Mouse (Mus musculus): Measurements from ENCODE around the gene Abcb6. TPM values are rescaled to one million over a fixed set of nuclear protein-coding genes. Genes with fewer than 3 reads are reported as not detected.

The Abcb6 gene
- total and polyA plus RNA-seq, 3 experiments: 15.5 to 29.0 (median 19.2) TPM

GRCm38 (mm10) chr1:75160256-75160617 is 20.0 kb downstream of the Abcb6 start:
- Histone ChIP-seq H3K27ac (ENCODE audit: insufficient read depth, low read depth) (no peak overlapping the region), H3K9ac (ENCODE audit: insufficient read depth, low read depth) (no peak overlapping the region), H3K4me3 (replicated peaks in 1 of 3; ENCODE audit: low read depth in 2 of 3, low read length in 2 of 3, poor library complexity in 1 of 3) (no peak overlapping the region), H3K4me2 (ENCODE audit: insufficient read depth, low read depth, poor library complexity, severe bottlenecking) (no peak overlapping the region), H3K36me3 (replicated peaks in 1 of 2; ENCODE audit: control insufficient read depth in 1 of 2, insufficient read depth in 1 of 2, low read length in 1 of 2) (no peaks in the 10 kb centered on the region), H3K79me2 (replicated peaks; ENCODE audit: control insufficient read depth, extremely low read depth, insufficient read depth, poor library complexity, severe bottlenecking) (no peaks in the 10 kb centered on the region), H3K9me3 (replicated peaks; ENCODE audit: low read length) (no peaks in the 10 kb centered on the region), H3K27me3 (replicated peaks) (no peaks in the 10 kb centered on the region), H3K4me1 (ENCODE audit: control insufficient read depth in 1 of 2, insufficient read depth in 2 of 2) (no peaks in the 10 kb centered on the region)
- TF ChIP-seq BHLHE40 (IDR thresholded peaks at IDR 0.05; ENCODE audit: low read depth, low read length): no peak
- no peak for TF ChIP-seq HCFC1 (IDR thresholded peaks at IDR 0.05; ENCODE audit: low read depth, low read length)
- TF ChIP-seq UBTF (IDR thresholded peaks at IDR 0.05; ENCODE audit: low read depth, low read length): no peak
- TF ChIP-seq MAZ (IDR thresholded peaks at IDR 0.05; ENCODE audit: low read depth, low read length): no peak
- TF ChIP-seq MAFK (IDR thresholded peaks at IDR 0.05; ENCODE audit: insufficient replicate concordance, low read length): no peak
- no peak for TF ChIP-seq TCF12 (IDR thresholded peaks at IDR 0.05; ENCODE audit: low read depth, low read length)
- TF ChIP-seq NRF1 (IDR thresholded peaks at IDR 0.05; ENCODE audit: low read depth, low read length): no peak
- TF ChIP-seq USF2 (conservative IDR thresholded peaks at IDR 0.05; ENCODE audit: low read depth, low read length): no peak
- no peak for TF ChIP-seq ELF1 (IDR thresholded peaks at IDR 0.05; ENCODE audit: low read depth, low read length)
- TF ChIP-seq RCOR1 (conservative IDR thresholded peaks at IDR 0.05; ENCODE audit: low read depth, low read length): no peak
- no peak for TF ChIP-seq EP300 (IDR thresholded peaks at IDR 0.05; ENCODE audit: low read length)
- TF ChIP-seq ETS1 (conservative IDR thresholded peaks at IDR 0.05; ENCODE audit: low read depth, low read length): no peak
- TF ChIP-seq POLR2A (IDR thresholded peaks at IDR 0.05; ENCODE audit: low read depth, low read length): no peak
- no peak for TF ChIP-seq TBP (conservative IDR thresholded peaks at IDR 0.05; ENCODE audit: low read depth, low read length)
- TF ChIP-seq CTCF (conservative IDR thresholded peaks at IDR 0.05 in 1 of 2, IDR thresholded peaks at IDR 0.05 in 1 of 2; ENCODE audit: low read depth in 2 of 2, low read length in 2 of 2): no peak
- no peak for TF ChIP-seq E2F4 (IDR thresholded peaks at IDR 0.05; ENCODE audit: insufficient replicate concordance, low read depth, low read length)
- TF ChIP-seq POLR2AphosphoS2 (IDR thresholded peaks at IDR 0.05; ENCODE audit: low read depth, low read length): no peak
- no peak for TF ChIP-seq RAD21 (IDR thresholded peaks at IDR 0.05; ENCODE audit: low read depth, low read length)
- in situ Hi-C loops (cut with MboI; ENCODE audit: low pct_ligation_motif_present, low pct_unique_long_range_greater_than_20kb, low sequenced_read_pairs): no loop called here
- dilution Hi-C loops (cut with MboI; ENCODE audit: extremely low pct_ligation_motif_present, extremely low pct_unique_long_range_greater_than_20kb, low sequenced_read_pairs): no loop called here
- DNase-seq (ENCODE audit: extremely low read depth): no peak

- H3K79me2 ChIP-seq (replicated peaks; ENCODE audit: control insufficient read depth, extremely low read depth, insufficient read depth, poor library complexity, severe bottlenecking): no peaks in the 10 kb centered on the region
- H3K27ac ChIP-seq (ENCODE audit: insufficient read depth, low read depth): no peak overlapping the region
- in situ Hi-C loops (cut with MboI; ENCODE audit: low pct_ligation_motif_present, low pct_unique_long_range_greater_than_20kb, low sequenced_read_pairs) (no loop called here), dilution Hi-C loops (cut with MboI; ENCODE audit: extremely low pct_ligation_motif_present, extremely low pct_unique_long_range_greater_than_20kb, low sequenced_read_pairs) (no loop called here)
- no peaks in the 10 kb centered on the region for H3K9me3 ChIP-seq (replicated peaks; ENCODE audit: low read length)
- no peak overlapping the region for H3K4me3 ChIP-seq (replicated peaks in 1 of 3; ENCODE audit: low read depth in 2 of 3, low read length in 2 of 3, poor library complexity in 1 of 3)
- H3K9ac ChIP-seq (ENCODE audit: insufficient read depth, low read depth): no peak overlapping the region
- H3K4me1 ChIP-seq (ENCODE audit: control insufficient read depth in 1 of 2, insufficient read depth in 2 of 2): no peaks in the 10 kb centered on the region
- no peaks in the 10 kb centered on the region for H3K27me3 ChIP-seq (replicated peaks)
- no peak overlapping the region for H3K4me2 ChIP-seq (ENCODE audit: insufficient read depth, low read depth, poor library complexity, severe bottlenecking)
- H3K36me3 ChIP-seq (replicated peaks in 1 of 2; ENCODE audit: control insufficient read depth in 1 of 2, insufficient read depth in 1 of 2, low read length in 1 of 2): no peaks in the 10 kb centered on the region
- DNase-seq (ENCODE audit: extremely low read depth): no peak
- TF ChIP-seq NELFE (IDR thresholded peaks at IDR 0.05; ENCODE audit: low read depth, low read length) (no peak), MAZ (IDR thresholded peaks at IDR 0.05; ENCODE audit: low read depth, low read length) (no peak), USF2 (conservative IDR thresholded peaks at IDR 0.05; ENCODE audit: low read depth, low read length) (no peak), IRF4 (IDR thresholded peaks at IDR 0.05; ENCODE audit: low read depth, low read length) (no peak), USF1 (IDR thresholded peaks at IDR 0.05; ENCODE audit: low read depth, low read length) (no peak), BHLHE40 (IDR thresholded peaks at IDR 0.05; ENCODE audit: low read depth, low read length) (no peak), MEF2A (IDR thresholded peaks at IDR 0.05; ENCODE audit: borderline replicate concordance, low read depth, low read length) (no peak), MXI1 (IDR thresholded peaks at IDR 0.05; ENCODE audit: low read depth, low read length) (no peak), MAX (IDR thresholded peaks at IDR 0.05; ENCODE audit: low read length) (no peak), MAFK (IDR thresholded peaks at IDR 0.05; ENCODE audit: insufficient replicate concordance, low read length) (no peak), TCF12 (IDR thresholded peaks at IDR 0.05; ENCODE audit: low read depth, low read length) (no peak)
These were observed 20.5 kb downstream of the Abcb6 start for GRCm38 (mm10) chr1:75159540-75160255.
